Mouse (Mus musculus) forebrain, postnatal 0 days (tissue): ENCODE measurements at regions not wholly inside any gene's neighbourhood (a gene's known extent, or its start where the extent isn't known, plus 50 kb on each side); places are given as distances from the start of the nearest gene placed in this dataset.
A peak's percentile ranks its signal among the peaks of the same experiment; 100 is the strongest.

Source experiments
- ATAC-seq: fragments of 200-750 bp; cut with Nextera tagmentation; 2 replicates; pipeline ENCODE4 v1.8.0; 2017; ENCODE audit warnings: mild to moderate bottlenecking, moderate library complexity
- DNase-seq: peaks from one replicate; pipeline ENCODE4 v3.0.0-alpha.2; 2015
- H3K27ac ChIP-seq: fragments of 300-500 bp; sonication (generic); 2 replicates; pipeline ENCODE4 v1.5.1; 2014; ENCODE audit warnings: low read depth, mild to moderate bottlenecking, antibody characterized with exemption, low read length, moderate library complexity, mixed read lengths
- H3K27me3 ChIP-seq: fragments of 300-500 bp; sonication (generic); 2 replicates; pipeline ENCODE4 v1.6.1; 2014; ENCODE audit warnings: mild to moderate bottlenecking, low read length, mixed read lengths; ENCODE audit not compliant: insufficient read depth
- H3K36me3 ChIP-seq: fragments of 300-500 bp; sonication (generic); 2 replicates; pipeline ENCODE4 v1.6.1; 2014; ENCODE audit warnings: mild to moderate bottlenecking, moderate library complexity; ENCODE audit not compliant: insufficient read depth
- H3K4me1 ChIP-seq: fragments of 300-500 bp; sonication (generic); 2 replicates; pipeline ENCODE4 v1.6.1; 2014; ENCODE audit warnings: antibody characterized with exemption; ENCODE audit not compliant: insufficient read depth
- H3K4me2 ChIP-seq: fragments of 300-500 bp; sonication (generic); 2 replicates; pipeline ENCODE4 v1.6.1; 2014; ENCODE audit warnings: low read depth, mild to moderate bottlenecking, moderate library complexity
- H3K4me3 ChIP-seq: fragments of 300-500 bp; sonication (generic); 2 replicates; pipeline ENCODE4 v1.5.1; 2014; ENCODE audit warnings: low read depth, low read length, mixed read lengths
- H3K9ac ChIP-seq: fragments of 300-500 bp; sonication (generic); 2 replicates; pipeline ENCODE4 v1.6.1; 2014; ENCODE audit warnings: mild to moderate bottlenecking
- H3K9me3 ChIP-seq: fragments of 300-500 bp; sonication (generic); 2 replicates; pipeline ENCODE4 v1.6.1; 2016; ENCODE audit warnings: low read length
- CTCF ChIP-seq: sonication (generic); IDR thresholded peaks from 2 replicates; pipeline ENCODE4 v1.5.1; 2016; ENCODE audit warnings: antibody characterized with exemption, control low read depth, low read depth
- WGBS: fragments of 180-500 bp; shearing (Covaris S2); extraction: QIAGEN DNeasy Blood & Tissue Kit; methylation state at CpG from one replicate; pipeline ENCODE4 v1.1.7; 2014; 5-methylcytosine and 5-hydroxymethylcytosine counted together

DNA sequence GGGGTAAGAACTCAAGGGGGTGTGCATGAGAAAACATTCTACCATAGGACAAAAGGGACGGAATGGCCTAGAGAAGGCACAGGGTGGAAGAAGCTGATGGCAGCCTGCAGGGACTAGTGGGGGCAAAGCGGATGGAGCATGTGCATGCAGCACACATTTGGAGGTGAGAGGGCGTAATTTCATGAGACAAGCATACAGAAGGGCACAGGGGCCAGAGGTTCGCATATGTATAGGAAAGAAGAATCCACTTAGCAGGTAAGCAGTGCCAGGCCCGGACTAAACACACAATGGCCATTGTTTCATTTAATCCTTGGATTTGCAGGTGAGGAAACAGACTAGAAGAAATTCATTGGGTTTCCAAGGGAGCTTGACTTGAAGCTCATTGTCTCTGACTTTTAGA is 130.3 kb upstream of the Nlrp1b start:
- ATAC-seq: no peak

DNA sequence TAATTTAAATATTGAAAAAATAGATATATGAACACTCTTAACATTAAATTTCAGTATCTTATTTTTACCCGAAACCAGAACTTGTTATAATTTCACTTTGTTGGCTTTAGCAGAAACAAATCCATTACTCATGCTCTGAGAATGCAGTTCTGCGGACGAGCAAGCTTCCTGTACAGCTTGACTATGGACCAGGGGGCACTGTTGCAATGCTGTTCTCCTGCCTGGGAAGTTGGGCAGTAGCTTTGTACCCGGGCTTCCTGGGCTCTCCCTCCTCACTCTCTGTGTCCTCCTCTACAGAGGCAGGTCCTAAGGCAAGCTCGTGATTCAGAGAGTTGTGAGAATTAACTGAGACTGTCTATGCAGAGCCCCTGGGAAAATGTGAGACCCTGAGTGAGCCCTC is 141.3 kb upstream of the Nlrp1b start:
- Histone ChIP-seq H3K27me3 (no peaks in the 10 kb centered on the region), H3K9ac (no peak overlapping the region), H3K4me1 (no peaks in the 10 kb centered on the region), H3K27ac (no peak overlapping the region), H3K9me3 (no peaks in the 10 kb centered on the region), H3K4me3 (no peak overlapping the region), H3K36me3 (no peaks in the 10 kb centered on the region), H3K4me2 (no peak overlapping the region)
- DNase-seq: no peak
- WGBS: 40% methylated on average over 5 of the region's 5 CpGs
- peak; percentile 32 for TF ChIP-seq CTCF
- no peak for ATAC-seq

More for the DNA sequence above, 130.3 kb upstream of the Nlrp1b start:
- no peak overlapping the region for H3K4me3 ChIP-seq
- no peak for TF ChIP-seq CTCF
- H3K4me2 ChIP-seq: no peak overlapping the region
- no peaks in the 10 kb centered on the region for H3K9me3 ChIP-seq
- no peaks in the 10 kb centered on the region for H3K27me3 ChIP-seq
- no peak for DNase-seq
- no peaks in the 10 kb centered on the region for H3K4me1 ChIP-seq
- WGBS: 80% methylated on average over 5 of the region's 5 CpGs
- no peaks in the 10 kb centered on the region for H3K36me3 ChIP-seq
- H3K9ac ChIP-seq: no peak overlapping the region
- H3K27ac ChIP-seq: no peak overlapping the region

DNA sequence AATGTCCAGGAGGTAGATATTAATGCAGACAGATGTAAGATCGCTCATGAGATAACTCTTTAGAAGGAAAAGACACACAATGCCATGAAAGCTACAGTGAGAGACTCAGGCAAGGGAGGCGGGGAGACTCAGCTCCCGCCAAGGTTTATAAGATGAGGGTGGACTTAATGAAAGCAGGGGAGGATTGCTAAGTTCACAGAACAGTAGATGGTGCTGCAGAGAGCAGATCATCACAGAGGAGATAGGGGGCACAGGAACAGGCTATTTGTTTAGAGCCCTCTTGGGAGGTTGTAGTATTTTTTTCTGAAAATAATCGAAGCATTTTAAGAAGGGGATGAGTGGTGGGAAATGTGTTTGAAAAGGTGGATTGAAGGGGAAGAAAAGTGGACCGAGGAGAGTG is 144.6 kb upstream of the Nlrp1b start:
- H3K27ac ChIP-seq: no peak overlapping the region
- no peaks in the 10 kb centered on the region for H3K27me3 ChIP-seq
- H3K9me3 ChIP-seq: no peaks in the 10 kb centered on the region
- H3K4me2 ChIP-seq: no peak overlapping the region
- H3K36me3 ChIP-seq: no peaks in the 10 kb centered on the region
- no peak for TF ChIP-seq CTCF
- no peak overlapping the region for H3K4me3 ChIP-seq
- H3K4me1 ChIP-seq: no peaks in the 10 kb centered on the region
- WGBS: 57% methylated on average over 5 of the region's 5 CpGs
- no peak overlapping the region for H3K9ac ChIP-seq
- DNase-seq: no peak
- ATAC-seq: no peak

DNA sequence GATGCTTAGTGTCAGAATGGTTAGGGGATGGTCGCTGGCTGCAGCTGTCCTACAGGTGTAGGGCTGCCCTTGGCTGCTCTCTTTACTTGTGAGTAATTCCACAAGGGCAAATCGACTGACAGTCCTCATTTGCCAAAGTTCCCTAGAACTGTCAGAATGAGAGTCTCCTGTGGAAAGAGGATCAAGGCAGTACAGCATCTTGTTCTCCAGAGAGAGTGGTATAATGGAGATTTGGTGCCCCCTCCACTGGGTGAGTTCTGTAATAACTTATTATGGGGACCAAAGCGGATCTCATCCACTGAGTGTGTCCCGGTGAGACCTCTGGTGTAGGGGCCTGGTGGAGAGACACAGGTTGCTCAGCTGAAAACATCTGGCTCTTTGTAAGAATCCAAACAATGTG is 157.9 kb upstream of the Nlrp1b start:
- Histone ChIP-seq H3K27ac (no peak overlapping the region), H3K9me3 (no peaks in the 10 kb centered on the region), H3K9ac (no peak overlapping the region), H3K4me3 (no peak overlapping the region), H3K4me2 (no peak overlapping the region), H3K4me1 (peaks cover 6% of the 10 kb centered on the region; the same call in 1 of the 2 replicates), H3K27me3 (no peaks in the 10 kb centered on the region), H3K36me3 (no peaks in the 10 kb centered on the region)
- ATAC-seq: no peak
- no peak for TF ChIP-seq CTCF
- 81% methylated on average over 4 of the region's 4 CpGs for WGBS
- DNase-seq: no peak

DNA sequence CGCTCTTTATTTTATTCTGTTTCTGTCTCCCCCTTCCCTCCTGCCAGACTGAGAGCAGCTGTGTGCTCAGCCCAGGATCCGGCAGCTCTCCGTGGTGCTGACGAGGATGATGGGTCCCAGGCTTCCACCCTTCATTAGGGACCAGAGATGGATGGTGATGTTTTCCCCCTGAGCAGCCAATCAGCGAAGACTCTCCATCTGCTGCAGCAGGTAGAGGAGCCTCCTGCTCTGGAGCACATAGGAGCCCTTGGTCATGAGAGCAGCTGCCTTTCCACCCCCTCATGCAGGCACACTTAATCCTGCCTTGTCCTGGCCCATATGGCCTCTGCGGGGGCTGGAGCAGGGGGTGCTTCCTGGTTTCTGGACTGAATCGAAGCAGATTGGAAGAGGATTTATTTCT is 159.1 kb upstream of the Nlrp1b start:
- no peak for TF ChIP-seq CTCF
- no peaks in the 10 kb centered on the region for H3K27me3 ChIP-seq
- H3K9ac ChIP-seq: peak overlapping the region; percentile 19; the same call in 1 of the 2 replicates
- H3K9me3 ChIP-seq: no peaks in the 10 kb centered on the region
- H3K4me1 ChIP-seq: peaks cover 6% of the 10 kb centered on the region; the same call in 1 of the 2 replicates
- WGBS: 11% methylated on average over 7 of the region's 7 CpGs
- DNase-seq: peak; percentile 48
- no peaks in the 10 kb centered on the region for H3K36me3 ChIP-seq
- peak overlapping the region; percentile 32 for H3K4me2 ChIP-seq
- peak; percentile 79 for ATAC-seq
- no peak overlapping the region for H3K4me3 ChIP-seq
- H3K27ac ChIP-seq: no peak overlapping the region

DNA sequence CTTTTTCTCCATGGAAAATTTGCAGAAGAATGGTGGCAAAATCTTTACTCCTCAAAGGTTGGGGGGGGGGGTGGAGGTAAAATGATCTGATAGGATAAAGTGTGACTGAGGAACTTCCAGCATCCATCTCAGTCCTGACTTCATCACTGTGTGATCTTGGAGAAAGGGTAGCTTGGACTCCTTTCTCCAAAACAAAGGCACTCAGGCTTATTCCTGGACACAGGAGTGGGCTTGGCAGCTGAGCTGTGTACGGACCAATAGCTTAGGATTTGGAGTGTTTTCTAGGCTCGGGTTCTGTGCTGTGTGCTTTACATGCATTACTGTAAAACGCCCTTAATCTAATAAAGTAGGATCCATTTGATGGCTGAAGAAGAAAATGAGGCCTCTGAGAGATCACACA is 159.6 kb upstream of the Nlrp1b start:
- no peaks in the 10 kb centered on the region for H3K27me3 ChIP-seq
- H3K36me3 ChIP-seq: no peaks in the 10 kb centered on the region
- no peak for DNase-seq
- H3K9ac ChIP-seq: no peak overlapping the region
- peaks cover 6% of the 10 kb centered on the region; the same call in 1 of the 2 replicates for H3K4me1 ChIP-seq
- H3K4me2 ChIP-seq: no peak overlapping the region
- no peak for ATAC-seq
- H3K27ac ChIP-seq: no peak overlapping the region
- no peaks in the 10 kb centered on the region for H3K9me3 ChIP-seq
- no peak overlapping the region for H3K4me3 ChIP-seq
- 47% methylated on average over 3 of the region's 3 CpGs for WGBS
- TF ChIP-seq CTCF: no peak

DNA sequence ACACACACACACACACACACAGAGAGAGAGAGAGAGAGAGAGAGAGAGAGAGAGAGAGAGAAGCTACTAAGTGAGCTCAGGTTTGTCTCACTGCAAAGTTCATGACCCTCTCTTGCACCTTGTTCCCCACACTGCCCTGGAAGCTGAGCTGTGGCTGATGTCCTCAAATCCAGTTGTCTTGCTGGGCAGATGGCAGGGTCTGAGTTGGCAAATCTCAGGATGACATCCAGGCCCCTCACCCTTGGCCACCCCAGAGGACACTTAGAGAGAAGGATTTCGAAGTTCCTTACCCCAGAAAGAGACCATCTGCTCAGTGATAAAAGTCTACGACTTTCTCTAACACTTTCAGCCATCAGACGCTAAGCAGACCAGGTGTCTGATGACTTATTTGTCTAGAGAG is 160.1 kb upstream of the Nlrp1b start:
- WGBS: 69% methylated on average over 3 of the region's 3 CpGs
- TF ChIP-seq CTCF: no peak
- H3K27ac ChIP-seq: no peak overlapping the region

DNA sequence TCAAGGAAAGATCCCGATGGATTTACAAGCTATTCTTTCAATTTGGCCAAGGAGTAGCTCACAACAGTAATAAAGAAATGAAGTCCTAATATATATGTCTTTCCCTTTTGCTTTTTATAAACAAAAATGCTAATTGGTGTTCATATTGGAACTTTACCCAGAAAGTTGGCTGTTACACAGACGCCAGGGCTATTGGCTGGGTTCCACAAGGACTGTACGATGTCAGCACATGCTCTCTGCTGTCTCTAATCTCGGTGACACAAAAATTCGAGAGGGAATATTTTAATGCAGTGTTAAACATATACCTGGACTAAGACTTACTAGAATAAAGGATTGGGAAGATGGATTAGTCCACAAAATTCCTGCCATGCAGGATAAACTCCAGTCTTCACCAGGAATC is 162.9 kb upstream of the Nlrp1b start:
- Histone ChIP-seq H3K4me2 (no peak overlapping the region), H3K9me3 (no peaks in the 10 kb centered on the region), H3K9ac (no peak overlapping the region), H3K4me1 (peaks cover 3% of the 10 kb centered on the region; the same call in 1 of the 2 replicates), H3K27ac (no peak overlapping the region), H3K4me3 (no peak overlapping the region), H3K36me3 (no peaks in the 10 kb centered on the region), H3K27me3 (no peaks in the 10 kb centered on the region)
- DNase-seq (peak; percentile 40), ATAC-seq (no peak)
- no peak for TF ChIP-seq CTCF
- WGBS: 44% methylated on average over 5 of the region's 5 CpGs

More for the DNA sequence above, 160.1 kb upstream of the Nlrp1b start:
- ATAC-seq: no peak
- Histone ChIP-seq H3K4me3 (no peak overlapping the region), H3K9me3 (no peaks in the 10 kb centered on the region), H3K4me1 (peaks cover 6% of the 10 kb centered on the region; the same call in 1 of the 2 replicates), H3K4me2 (no peak overlapping the region), H3K27me3 (no peaks in the 10 kb centered on the region), H3K36me3 (no peaks in the 10 kb centered on the region), H3K9ac (no peak overlapping the region)
- no peak for DNase-seq
